Mouse (Mus musculus) MEL (cell line): Measurements from ENCODE around the gene Nt5dc1. TPM values are rescaled to one million over a fixed set of nuclear protein-coding genes. Genes with fewer than 3 reads are reported as not detected.
"Not testable (repeated sequence)": the region's sequence is repeated elsewhere in the genome, so short reads cannot be mapped to it uniquely, and the experiment has no call there.

Experiments used
- DNase-seq: peaks from one replicate; pipeline ENCODE4 v3.0.0; 2011; ENCODE audit warnings: low read depth, low spot score
- H3K27ac ChIP-seq: 2 replicates; pipeline ENCODE4 v1.5.1; 2012; ENCODE audit warnings: low read depth, mild to moderate bottlenecking, control low read depth, low read length, moderate library complexity; ENCODE audit not compliant: control insufficient read depth
- H3K27me3 ChIP-seq, 2 experiments: fragments of 150-350 bp in 1 of 2; sonication (generic) in 1 of 2; 2 replicates each; pipeline ENCODE4 v1.6.1; 2012; ENCODE audit warnings: low read length in 2 of 2, mild to moderate bottlenecking in 2 of 2, improper control_type of control experiment in 1 of 2, moderate library complexity in 1 of 2; ENCODE audit not compliant: insufficient read depth in 2 of 2, control insufficient read depth in 1 of 2
- H3K36me3 ChIP-seq, 2 experiments: 2 replicates each; pipeline ENCODE4 v1.6.1; 2012 to 2014; ENCODE audit warnings: low read length in 2 of 2, improper control_type of control experiment in 1 of 2, inconsistent platforms in 1 of 2, mild to moderate bottlenecking in 1 of 2; ENCODE audit not compliant: insufficient read depth in 2 of 2, control insufficient read depth in 1 of 2
- H3K4me1 ChIP-seq, 2 experiments: fragments of 150-350 bp in 1 of 2; sonication (generic) in 1 of 2; 2 replicates each; pipeline ENCODE4 v1.6.1; 2012; ENCODE audit warnings: low read length in 2 of 2, improper control_type of control experiment in 1 of 2, mild to moderate bottlenecking in 1 of 2; ENCODE audit not compliant: insufficient read depth in 2 of 2, control insufficient read depth in 1 of 2
- H3K4me3 ChIP-seq, 2 experiments: fragments of 150-350 bp in 1 of 2; sonication (generic) in 1 of 2; 2 replicates each; pipeline ENCODE4 v1.5.1; 2012; ENCODE audit warnings: low read depth in 2 of 2, low read length in 2 of 2, mild to moderate bottlenecking in 2 of 2, moderate library complexity in 2 of 2, control low read depth in 1 of 2, improper control_type of control experiment in 1 of 2; ENCODE audit not compliant: control insufficient read depth in 1 of 2, insufficient read depth in 1 of 2
- H3K79me2 ChIP-seq: 2 replicates; pipeline ENCODE4 v1.6.1; 2012; ENCODE audit warnings: mild to moderate bottlenecking, low read length, moderate library complexity; ENCODE audit not compliant: control insufficient read depth, poor library complexity, insufficient read depth
- H3K9ac ChIP-seq: 2 replicates; pipeline ENCODE4 v1.6.1; 2012; ENCODE audit warnings: low read depth, mild to moderate bottlenecking, control low read depth, low read length, moderate library complexity; ENCODE audit not compliant: control insufficient read depth, poor library complexity, severe bottlenecking
- H3K9me3 ChIP-seq: fragments of 150-350 bp; sonication (generic); replicated peaks from 2 replicates; pipeline ENCODE4 v1.6.1; 2012; ENCODE audit warnings: mild to moderate bottlenecking, low read length, improper control_type of control experiment, moderate library complexity; ENCODE audit not compliant: insufficient read depth
- E2F4 ChIP-seq: IDR thresholded peaks from 2 replicates; pipeline ENCODE4 v1.6.1; 2011; ENCODE audit warnings: low read depth, low read length, improper control_type of control experiment, borderline replicate concordance
- EP300 ChIP-seq, 2 experiments: IDR thresholded peaks; 2 replicates each; pipeline ENCODE4 v1.6.1; 2011; ENCODE audit warnings: improper control_type of control experiment in 2 of 2, low read length in 2 of 2, low read depth in 1 of 2, mild to moderate bottlenecking in 1 of 2
- GABPA ChIP-seq: IDR thresholded peaks from 2 replicates; pipeline ENCODE4 v1.6.1; 2012; ENCODE audit warnings: low read depth, mild to moderate bottlenecking, inconsistent platforms, low read length, improper control_type of control experiment, moderate library complexity
- HCFC1 ChIP-seq: IDR thresholded peaks from 2 replicates; pipeline ENCODE4 v1.6.1; 2012; ENCODE audit warnings: low read depth, mild to moderate bottlenecking, inconsistent platforms, low read length, improper control_type of control experiment, moderate library complexity
- KAT2A ChIP-seq: conservative IDR thresholded peaks from 2 replicates; pipeline ENCODE4 v1.6.1; 2012; ENCODE audit warnings: low read depth, low read length, improper control_type of control experiment, inconsistent platforms
- MEF2A ChIP-seq: IDR thresholded peaks from 2 replicates; pipeline ENCODE4 v1.6.1; 2014; ENCODE audit warnings: low read depth, mild to moderate bottlenecking, inconsistent platforms, low read length, improper control_type of control experiment; ENCODE audit not compliant: poor library complexity, insufficient replicate concordance, severe bottlenecking; ENCODE audit errors: extremely low read depth
- MXI1 ChIP-seq: IDR thresholded peaks from 2 replicates; pipeline ENCODE4 v1.6.1; 2011; ENCODE audit warnings: mild to moderate bottlenecking, low read depth, low read length, improper control_type of control experiment
- POLR2A ChIP-seq, 2 experiments: IDR thresholded peaks; 2 replicates each; pipeline ENCODE4 v1.6.1; 2011 to 2012; ENCODE audit warnings: low read length in 2 of 2, mild to moderate bottlenecking in 2 of 2, control low read depth in 1 of 2, improper control_type of control experiment in 1 of 2, low read depth in 1 of 2, moderate library complexity in 1 of 2; ENCODE audit not compliant: control insufficient read depth in 1 of 2, insufficient read depth in 1 of 2, poor library complexity in 1 of 2
- POLR2AphosphoS2 ChIP-seq: IDR thresholded peaks from 2 replicates; pipeline ENCODE4 v1.6.1; 2011; ENCODE audit warnings: low read length, improper control_type of control experiment
- POLR2AphosphoS5 ChIP-seq: IDR thresholded peaks from 2 replicates; pipeline ENCODE4 v1.6.1; 2012; ENCODE audit warnings: low read depth, borderline replicate concordance, mild to moderate bottlenecking, inconsistent platforms, low read length, moderate library complexity, mixed read lengths
- SMC3 ChIP-seq: IDR thresholded peaks from 2 replicates; pipeline ENCODE4 v1.6.1; 2011; ENCODE audit warnings: low read depth, low read length, improper control_type of control experiment
- TAL1 ChIP-seq: IDR thresholded peaks from 2 replicates; pipeline ENCODE4 v1.6.1; 2012; ENCODE audit warnings: mild to moderate bottlenecking, inconsistent platforms, low read length, moderate library complexity, mixed read lengths
- USF2 ChIP-seq, 2 experiments: IDR thresholded peaks; 2 replicates each; pipeline ENCODE4 v1.6.1; 2011 to 2012; ENCODE audit warnings: improper control_type of control experiment in 2 of 2, low read length in 2 of 2, borderline replicate concordance in 1 of 2, inconsistent platforms in 1 of 2, low read depth in 1 of 2, mild to moderate bottlenecking in 1 of 2; ENCODE audit not compliant: insufficient read depth in 1 of 2
- ZNF384 ChIP-seq: IDR thresholded peaks from 2 replicates; pipeline ENCODE4 v1.6.1; 2012; ENCODE audit warnings: low read depth, mild to moderate bottlenecking, inconsistent platforms, low read length, improper control_type of control experiment
- polyA plus RNA-seq, 2 experiments: library from polyadenylated mRNA; stranded (reverse) in 1 of 2; unstranded in 1 of 2; fragments of >175 nt in 1 of 2; fragments of >200 nt in 1 of 2; gene quantifications; 2 replicates each; pipeline versions ENCODE4 v1.2.1 to v1.2.4; 2012; ENCODE audit warnings: low replicate concordance in 2 of 2, low read depth in 1 of 2; ENCODE audit not compliant: insufficient read length in 2 of 2, insufficient read depth in 1 of 2, missing spikeins in 1 of 2
- total RNA-seq: library from RNA; depleted of rRNA; stranded (reverse); fragments of 300-350 nt; gene quantifications from 2 replicates; pipeline ENCODE4 v1.2.3, GENCODE M21; 2012

Nt5dc1 gene
- total and polyA plus RNA-seq, 3 experiments = 8.9 to 11.5 TPM; not detected in 1

GRCm38 (mm10) chr10:34461451-34461850 is 43.1 kb upstream of the Nt5dc1 start:
- TF ChIP-seq TAL1 = no peak
- TF ChIP-seq MEF2A = no peak
- TF ChIP-seq POLR2AphosphoS2 = no peak
- TF ChIP-seq MXI1 = no peak
- TF ChIP-seq EP300 (IDR thresholded peaks at IDR 0.05; ENCODE audit: low read depth in 1 of 2, low read length in 2 of 2) = no peak
- TF ChIP-seq KAT2A = no peak
- no peak for TF ChIP-seq USF2 (IDR thresholded peaks at IDR 0.05; ENCODE audit: borderline replicate concordance in 1 of 2, insufficient read depth in 1 of 2, low read depth in 1 of 2, low read length in 2 of 2)
- TF ChIP-seq GABPA = no peak
- no peak for TF ChIP-seq POLR2A (IDR thresholded peaks at IDR 0.05; ENCODE audit: control insufficient read depth in 1 of 2, insufficient read depth in 1 of 2, low read depth in 1 of 2, low read length in 2 of 2, poor library complexity in 1 of 2)
- Histone ChIP-seq H3K4me1 (no peaks in the 10 kb centered on the region), H3K9me3 (no peaks in the 10 kb centered on the region; the same call in 1 of the 2 replicates), H3K27ac (no peak overlapping the region), H3K9ac (no peak overlapping the region), H3K27me3 (no peaks in the 10 kb centered on the region), H3K79me2 (no peaks in the 10 kb centered on the region), H3K36me3 (no peaks in the 10 kb centered on the region), H3K4me3 (no peak overlapping the region)
- DNase-seq = no peak

GRCm38 (mm10) chr10:34449469-34449868 is 31.1 kb upstream of the Nt5dc1 start:
- TF ChIP-seq POLR2AphosphoS5 (no peak), E2F4 (no peak), HCFC1 (no peak), ZNF384 (no peak), SMC3 (no peak), POLR2A (IDR thresholded peaks at IDR 0.05; ENCODE audit: control insufficient read depth in 1 of 2, insufficient read depth in 1 of 2, low read depth in 1 of 2, low read length in 2 of 2, poor library complexity in 1 of 2) (no peak), EP300 (IDR thresholded peaks at IDR 0.05; ENCODE audit: low read depth in 1 of 2, low read length in 2 of 2) (no peak)
- Histone ChIP-seq H3K9me3 (no peaks in the 10 kb centered on the region), H3K27ac (no peak overlapping the region), H3K4me1 (no peaks in the 10 kb centered on the region), H3K4me3 (no peak overlapping the region), H3K36me3 (no peaks in the 10 kb centered on the region), H3K79me2 (no peaks in the 10 kb centered on the region), H3K9ac (no peak overlapping the region), H3K27me3 (no peaks in the 10 kb centered on the region)
- DNase-seq = no peak

- H3K4me3 ChIP-seq, H3K36me3 ChIP-seq, H3K9ac ChIP-seq, H3K27ac ChIP-seq, H3K27me3 ChIP-seq, H3K79me2 ChIP-seq, H3K4me1 ChIP-seq, H3K9me3 ChIP-seq, DNase-seq: not testable (repeated sequence)
These were observed 15.8 kb upstream of the Nt5dc1 start for GRCm38 (mm10) chr10:34434191-34434590.
